Mouse (Mus musculus) E14TG2a.4 (cell line): ENCODE measurements around the gene Espn.

Experiments used
- H3K27me3 ChIP-seq: 2 replicates; pipeline ENCODE4 v1.6.1; 2014; ENCODE audit warnings: low read length, control low read depth; ENCODE audit not compliant: insufficient read depth
- H3K36me3 ChIP-seq: 2 replicates; pipeline ENCODE4 v1.6.1; 2014; ENCODE audit warnings: low read length, control low read depth; ENCODE audit not compliant: insufficient read depth
- H3K4me1 ChIP-seq: replicated peaks from 2 replicates; pipeline ENCODE4 v1.6.1; 2014; ENCODE audit warnings: low read depth, low read length, control low read depth
- H3K4me3 ChIP-seq: replicated peaks from 2 replicates; pipeline ENCODE4 v1.5.1; 2014; ENCODE audit warnings: mild to moderate bottlenecking, low read length
- H3K9me3 ChIP-seq: 2 replicates; pipeline ENCODE4 v1.6.1; 2014; ENCODE audit warnings: low read length, control low read depth
- CTCF ChIP-seq: conservative IDR thresholded peaks from 2 replicates; pipeline ENCODE4 v1.5.1; 2014; ENCODE audit warnings: low read length
- NANOG ChIP-seq: IDR thresholded peaks from 2 replicates; pipeline ENCODE4 v1.6.1; 2014; ENCODE audit warnings: borderline replicate concordance, low read length, mixed read lengths
- POU5F1 ChIP-seq: IDR thresholded peaks from 2 replicates; pipeline ENCODE4 v1.6.1; 2014; ENCODE audit warnings: low read length, borderline replicate concordance

Gene Espn

GRCm38 (mm10) chr4:152107971-152108509 is 44.1 kb downstream of the Espn start:
- H3K9me3 ChIP-seq: no peaks in the 10 kb centered on the region
- peaks cover 90% of the 10 kb centered on the region for H3K36me3 ChIP-seq
- H3K4me3 ChIP-seq: peak overlapping the region; percentile 71
- no peaks in the 10 kb centered on the region for H3K27me3 ChIP-seq
- peaks cover 56% of the 10 kb centered on the region for H3K4me1 ChIP-seq
- no peak for TF ChIP-seq CTCF
- no peak for TF ChIP-seq POU5F1
- TF ChIP-seq NANOG: no peak

DNA sequence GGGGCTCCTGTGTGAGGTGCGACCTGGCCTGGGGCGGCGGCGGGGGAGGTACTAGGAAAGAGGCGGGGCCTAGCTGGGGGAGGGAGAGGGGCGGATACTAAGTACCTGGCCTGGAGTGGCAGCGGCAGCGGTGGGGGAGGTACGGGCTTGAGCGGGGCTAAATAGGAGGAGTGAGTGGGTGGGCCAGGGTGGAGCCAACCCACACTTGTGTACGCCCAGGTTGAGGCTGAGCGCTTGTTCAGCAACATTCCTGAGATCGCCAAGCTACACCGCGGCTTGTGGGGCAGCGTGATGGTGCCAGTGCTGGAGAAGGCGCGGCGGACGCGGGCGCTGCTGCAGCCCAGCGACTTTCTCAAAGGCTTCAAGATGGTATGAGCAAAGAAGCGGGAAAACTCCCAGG is 44.7 kb downstream of the Espn start:
- no peak for TF ChIP-seq NANOG
- peaks cover 90% of the 10 kb centered on the region for H3K36me3 ChIP-seq
- peak overlapping the region; percentile 71 for H3K4me3 ChIP-seq
- no peaks in the 10 kb centered on the region for H3K27me3 ChIP-seq
- H3K4me1 ChIP-seq: peaks cover 61% of the 10 kb centered on the region
- H3K9me3 ChIP-seq: no peaks in the 10 kb centered on the region

DNA sequence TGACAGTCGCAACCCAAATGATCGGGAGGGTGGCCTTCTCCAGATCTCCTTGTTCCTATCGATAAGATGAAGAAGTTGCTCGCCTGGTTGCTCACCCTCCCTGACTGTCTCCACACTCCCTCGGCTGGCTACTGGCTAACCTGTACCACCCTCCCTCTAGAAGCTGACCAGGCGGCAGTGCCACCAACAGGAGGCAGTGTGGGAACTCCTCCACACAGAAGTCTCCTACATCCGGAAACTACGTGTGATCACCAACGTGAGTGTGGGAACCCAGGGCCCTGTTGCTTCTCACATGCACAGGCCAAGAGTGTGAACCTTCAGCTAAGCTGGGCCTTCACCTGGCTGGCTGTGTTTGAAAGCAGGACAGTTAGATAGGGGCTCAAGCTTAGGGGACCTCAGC is 45.4 kb downstream of the Espn start:
- Histone ChIP-seq H3K4me3 (peak overlapping the region; percentile 35), H3K9me3 (no peaks in the 10 kb centered on the region), H3K4me1 (peaks cover 69% of the 10 kb centered on the region), H3K36me3 (peaks cover 91% of the 10 kb centered on the region), H3K27me3 (no peaks in the 10 kb centered on the region)
- TF ChIP-seq CTCF: 0 out of 2 replicates have a peak, but pooled peaks have one; percentile 18
- no peak for TF ChIP-seq NANOG

DNA sequence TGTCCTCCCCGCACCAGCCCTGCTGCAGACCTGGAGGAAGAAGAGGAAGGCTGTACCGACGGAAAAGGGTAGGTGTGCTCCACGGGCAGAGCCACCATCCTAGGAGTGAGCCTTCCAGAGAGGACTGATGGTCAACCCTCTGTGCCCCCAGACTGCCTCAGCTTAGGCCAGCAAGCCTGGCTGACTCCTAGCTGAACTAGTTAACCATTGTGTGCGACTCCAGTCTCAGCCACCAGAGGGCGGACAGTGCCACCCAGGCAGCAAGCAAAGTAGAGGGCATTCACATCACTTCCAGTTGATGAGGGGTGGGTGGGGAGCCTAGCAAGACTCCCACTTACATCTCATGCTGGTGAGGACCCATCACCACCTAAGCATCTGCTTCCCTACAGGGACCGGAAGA is 49.1 kb downstream of the Espn start:
- TF ChIP-seq NANOG: no peak
- peak; percentile 88 for TF ChIP-seq CTCF
- H3K9me3 ChIP-seq: no peaks in the 10 kb centered on the region
- H3K4me3 ChIP-seq: peak overlapping the region; percentile 45; the same call in 1 of the 2 replicates
- no peaks in the 10 kb centered on the region for H3K27me3 ChIP-seq
- H3K4me1 ChIP-seq: peaks cover 91% of the 10 kb centered on the region
- H3K36me3 ChIP-seq: peaks cover 69% of the 10 kb centered on the region

DNA sequence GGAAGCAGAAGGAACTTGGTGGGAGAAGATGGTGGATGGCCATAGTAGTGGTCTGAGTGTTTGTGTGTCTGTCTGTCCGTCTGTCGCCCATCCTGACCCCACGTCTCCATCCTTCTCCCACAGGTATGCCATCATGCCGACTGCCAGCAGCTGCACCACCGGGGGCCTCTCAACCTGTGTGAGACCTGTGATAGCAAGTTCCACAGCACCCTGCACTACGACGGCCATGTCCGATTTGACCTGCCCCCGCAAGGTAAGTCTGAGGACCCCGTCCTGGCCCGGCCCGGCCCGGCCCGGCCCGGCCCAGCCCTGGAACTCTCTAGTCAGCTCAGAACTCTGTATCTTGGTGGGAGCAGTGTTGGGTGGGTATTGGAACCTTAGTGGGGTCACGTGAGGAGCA is 50.2 kb downstream of the Espn start:
- TF ChIP-seq POU5F1 (no peak), CTCF (no peak), NANOG (no peak)
- Histone ChIP-seq H3K9me3 (no peaks in the 10 kb centered on the region), H3K4me1 (peaks cover 94% of the 10 kb centered on the region), H3K36me3 (peaks cover 65% of the 10 kb centered on the region), H3K27me3 (no peaks in the 10 kb centered on the region), H3K4me3 (peak overlapping the region; percentile 45)

DNA sequence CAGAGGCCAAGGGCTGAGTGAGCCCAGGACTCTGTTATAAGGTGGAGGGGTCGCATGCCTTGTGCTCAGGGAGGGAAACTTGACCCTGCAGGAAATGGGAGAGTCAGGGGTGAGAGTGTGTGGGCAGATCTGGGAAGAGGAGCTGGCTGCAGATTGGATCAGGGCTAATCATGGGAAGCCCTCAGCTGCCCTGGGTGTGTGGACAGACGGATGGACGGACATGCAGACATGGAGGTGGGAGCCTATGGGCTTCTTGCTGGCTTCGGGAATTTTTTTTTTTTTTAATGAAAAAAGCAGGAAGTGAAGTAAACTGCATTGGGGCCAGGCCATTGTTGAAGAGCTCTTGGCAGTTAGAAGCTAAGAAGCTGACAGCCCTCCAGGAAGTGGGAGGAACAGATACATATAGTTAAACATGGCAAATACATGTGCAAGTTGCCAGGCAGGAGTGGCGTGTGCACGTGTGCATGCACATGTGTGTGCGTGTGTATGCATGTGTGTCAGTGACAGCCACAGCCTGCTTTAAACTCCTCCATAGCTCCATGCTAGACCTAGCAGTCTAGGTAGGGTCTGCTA is 51.0 kb downstream of the Espn start:
- peaks cover 57% of the 10 kb centered on the region for H3K36me3 ChIP-seq
- TF ChIP-seq POU5F1: no peak
- no peak for TF ChIP-seq NANOG
- TF ChIP-seq CTCF: no peak
- no peaks in the 10 kb centered on the region for H3K9me3 ChIP-seq
- peaks cover 95% of the 10 kb centered on the region for H3K4me1 ChIP-seq
- peak overlapping the region; percentile 45 for H3K4me3 ChIP-seq
- H3K27me3 ChIP-seq: no peaks in the 10 kb centered on the region

DNA sequence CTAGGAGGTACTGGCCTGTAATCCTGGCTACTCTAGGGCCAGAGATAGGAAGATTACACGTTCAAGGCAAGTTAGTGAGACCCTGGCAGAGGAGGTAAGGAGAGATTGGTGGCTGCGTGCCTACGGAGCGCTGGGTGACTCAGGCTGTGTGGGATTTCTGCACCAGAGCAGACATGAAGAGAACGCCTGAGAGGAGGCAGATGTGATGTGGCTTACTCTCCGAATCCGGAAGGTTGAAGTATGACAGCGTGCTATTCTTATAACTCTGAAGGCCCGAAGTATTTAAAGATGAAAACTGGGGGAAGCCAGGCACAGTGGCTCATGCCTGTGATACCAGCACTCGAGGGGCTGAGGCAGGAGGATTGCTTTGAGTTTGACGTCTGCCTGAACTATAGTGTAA is 51.6 kb downstream of the Espn start:
- H3K9me3 ChIP-seq: no peaks in the 10 kb centered on the region
- peak overlapping the region; percentile 45; the same call in 1 of the 2 replicates for H3K4me3 ChIP-seq
- no peaks in the 10 kb centered on the region for H3K27me3 ChIP-seq
- peaks cover 95% of the 10 kb centered on the region for H3K4me1 ChIP-seq
- TF ChIP-seq NANOG: no peak
- TF ChIP-seq CTCF: no peak
- TF ChIP-seq POU5F1: no peak
- H3K36me3 ChIP-seq: peaks cover 51% of the 10 kb centered on the region

DNA sequence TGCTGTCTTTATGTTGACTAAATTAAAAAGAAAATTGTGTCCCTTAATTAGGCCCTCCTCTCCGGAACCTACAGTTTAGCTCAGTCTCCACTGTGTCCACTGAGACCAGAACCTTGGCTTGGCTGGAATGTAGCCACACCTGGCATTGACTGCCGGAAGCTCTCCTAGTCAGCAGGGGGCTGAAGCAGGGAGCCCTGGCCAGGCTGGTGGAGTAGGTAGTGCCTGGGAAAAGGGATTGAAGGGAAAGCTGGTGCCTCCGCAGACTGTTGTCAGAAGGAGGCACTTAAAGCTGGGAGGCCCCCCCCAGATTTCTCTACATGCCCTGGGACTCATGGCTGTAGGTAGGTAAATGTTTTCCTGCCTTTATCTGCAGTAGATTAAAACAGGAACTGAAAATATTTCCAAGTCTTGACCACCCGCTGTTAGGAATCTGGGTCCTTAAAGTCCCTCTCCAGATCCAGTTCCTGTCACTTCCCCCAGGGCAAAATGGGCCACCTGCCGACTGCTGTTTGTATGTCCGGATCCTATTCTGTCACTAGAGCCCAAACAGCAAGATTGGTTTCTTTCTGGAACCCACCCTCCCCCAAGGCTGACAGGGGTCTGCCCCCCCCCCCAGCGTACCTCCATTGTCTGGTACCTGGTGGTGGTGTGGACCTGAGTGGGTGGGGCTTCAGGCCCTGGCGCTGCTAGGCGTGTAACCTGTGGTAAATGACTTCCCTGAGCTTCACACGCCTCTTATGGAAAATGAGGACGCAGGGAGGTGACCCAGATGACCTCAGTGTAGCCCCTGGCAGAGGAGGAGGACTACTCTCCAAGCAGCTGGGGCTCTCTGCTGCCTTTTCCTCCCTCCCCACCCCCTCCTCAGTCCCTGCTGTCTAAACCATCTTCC is 54.0 kb downstream of the Espn start:
- peak overlapping the region; percentile 83 for H3K4me3 ChIP-seq
- no peaks in the 10 kb centered on the region for H3K9me3 ChIP-seq
- H3K4me1 ChIP-seq: peaks cover 96% of the 10 kb centered on the region
- peaks cover 31% of the 10 kb centered on the region for H3K36me3 ChIP-seq
- TF ChIP-seq CTCF (no peak), NANOG (no peak), POU5F1 (no peak)
- no peaks in the 10 kb centered on the region for H3K27me3 ChIP-seq

GRCm38 (mm10) chr4:152096927-152097326 is 55.2 kb downstream of the Espn start:
- no peak for TF ChIP-seq POU5F1
- TF ChIP-seq NANOG: no peak
- TF ChIP-seq CTCF: no peak
- peaks cover 96% of the 10 kb centered on the region for H3K4me1 ChIP-seq

More at GRCm38 (mm10) chr4:152096927-152097326, 55.2 kb downstream of the Espn start:
- Histone ChIP-seq H3K27me3 (no peaks in the 10 kb centered on the region), H3K9me3 (no peaks in the 10 kb centered on the region), H3K4me3 (peak overlapping the region; percentile 83), H3K36me3 (peaks cover 30% of the 10 kb centered on the region)
